Mouse (Mus musculus): ENCODE results near the gene Rab24. TPM values are rescaled to one million over a fixed set of nuclear protein-coding genes. Genes with fewer than 3 reads are reported as not detected.

Rab24 gene
- total RNA-seq, 2 experiments from 2014 or later, result 74.3 to 77.8 TPM

DNA sequence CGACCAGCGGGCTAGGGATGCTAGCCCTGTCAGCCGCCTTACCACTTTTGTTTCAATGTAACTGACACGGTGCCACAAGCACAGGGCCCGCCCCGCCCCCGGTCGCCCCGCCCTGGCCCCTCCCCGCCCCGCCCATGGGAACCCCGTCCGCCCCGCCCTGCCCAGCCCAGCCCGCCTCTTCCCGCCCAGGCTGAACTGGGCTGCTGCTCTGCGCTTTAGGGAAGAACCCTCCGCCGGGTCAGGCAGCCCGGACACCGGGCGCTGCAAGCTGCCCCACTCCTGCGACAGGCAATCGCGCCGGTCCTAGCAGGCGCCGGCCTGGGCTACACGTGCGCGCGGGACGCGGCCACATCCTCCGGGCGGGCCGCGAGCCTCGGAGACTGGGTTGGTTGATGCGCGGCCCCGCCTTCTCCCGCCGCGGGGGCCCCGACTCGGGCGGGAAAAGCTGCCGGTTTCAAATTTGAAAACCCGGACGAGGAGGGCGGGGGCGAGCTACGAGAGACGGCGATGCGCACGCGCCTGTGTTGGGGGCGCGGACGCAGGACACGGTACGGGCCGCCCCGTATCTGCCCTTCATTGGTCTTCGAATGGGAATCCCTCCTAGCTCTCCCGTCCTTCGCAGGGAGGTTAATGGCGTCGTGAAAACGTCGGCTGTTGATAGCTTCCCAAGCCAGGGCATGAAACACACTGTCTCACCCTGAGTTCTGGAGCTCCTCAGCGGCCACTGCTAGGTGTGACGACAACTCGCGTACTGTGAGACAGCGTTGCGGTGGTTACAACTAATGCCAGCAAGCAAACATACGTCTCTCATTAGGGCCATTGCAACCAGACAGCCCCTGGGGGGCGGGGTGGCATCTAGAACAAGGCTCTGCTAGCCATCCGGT is 8.2 kb upstream of the Rab24 start, which contains the start of gene Mxd3:
Gene Mxd3, minus strand, starts transcription at position 141 of the 884 bp plus-strand sequence.
- DNase-seq (ENCODE audit: low spot score in 2 of 2), result peak; percentile 81 to 83

DNA sequence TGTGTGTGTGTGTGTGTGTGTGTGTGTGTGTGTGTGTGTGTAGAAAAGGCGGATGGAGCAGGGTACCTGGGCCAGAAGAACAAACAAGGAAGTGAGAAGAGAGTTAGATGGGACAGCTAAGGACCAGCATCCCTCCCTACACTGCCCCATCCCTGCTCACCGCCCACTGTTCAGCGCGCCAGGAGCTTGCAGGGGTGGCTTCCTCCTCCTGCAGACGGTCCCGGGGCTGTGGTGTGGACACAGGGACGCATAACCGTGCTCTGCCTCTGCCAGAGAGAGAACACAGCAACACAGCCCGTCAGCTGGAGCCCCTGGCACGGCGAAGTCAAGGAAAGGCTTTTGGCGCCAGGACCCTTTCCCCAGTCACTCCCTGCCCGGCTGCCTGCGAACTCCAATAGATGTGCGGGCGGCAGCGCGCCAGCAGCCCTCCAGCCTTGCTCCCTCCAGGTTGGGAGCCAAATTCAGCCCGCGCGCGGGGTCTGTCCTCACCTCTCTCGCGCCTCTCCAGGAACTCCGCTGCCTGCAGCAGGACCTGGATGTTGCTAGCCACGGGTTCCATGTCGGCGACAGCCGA is 7.5 kb upstream of the Rab24 start:
- DNase-seq (ENCODE audit: low spot score in 2 of 2), result peak in 1 of 2 experiments; percentile 33

DNA sequence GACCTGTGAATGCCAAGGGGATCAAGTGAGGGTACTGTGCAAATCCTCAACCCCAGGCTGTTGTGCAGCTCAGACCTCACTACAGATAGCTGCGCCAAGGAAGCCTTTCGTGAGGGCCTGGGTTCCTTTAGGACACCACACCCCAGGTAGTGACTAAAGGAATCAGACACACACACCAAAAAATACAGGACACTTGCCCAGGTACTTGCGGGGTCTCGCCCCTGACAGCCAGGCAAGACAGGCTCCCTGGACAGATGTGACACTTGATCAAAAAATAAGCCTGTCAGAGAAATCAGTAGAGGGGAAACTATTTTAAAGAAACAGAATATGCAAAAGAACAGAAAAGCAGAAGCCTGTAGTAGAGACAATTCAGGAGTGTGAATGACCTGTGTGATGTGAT is 6.9 kb upstream of the Rab24 start:
- DNase-seq (ENCODE audit: low spot score in 2 of 2), result no peak

DNA sequence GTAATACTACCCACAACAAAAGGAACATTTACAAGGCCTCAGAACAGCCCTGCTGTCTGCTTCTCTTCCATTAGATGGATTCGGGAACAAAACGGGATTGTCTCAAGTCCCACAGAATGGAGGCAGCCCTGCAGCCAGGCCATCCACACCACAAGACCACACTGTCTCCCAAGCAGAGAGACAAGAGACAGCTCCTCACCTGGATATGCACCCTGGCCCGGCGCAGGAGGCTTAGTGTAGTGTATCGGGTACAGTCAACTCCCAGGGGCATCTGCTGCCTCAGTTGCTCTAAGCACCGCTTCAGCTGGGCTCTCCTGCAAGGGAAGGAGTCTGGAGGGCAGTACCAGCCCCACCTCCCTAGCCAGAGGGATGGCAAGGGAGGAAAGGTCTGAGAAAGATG is 6.4 kb upstream of the Rab24 start:
- no peak for DNase-seq (ENCODE audit: low spot score in 2 of 2)

DNA sequence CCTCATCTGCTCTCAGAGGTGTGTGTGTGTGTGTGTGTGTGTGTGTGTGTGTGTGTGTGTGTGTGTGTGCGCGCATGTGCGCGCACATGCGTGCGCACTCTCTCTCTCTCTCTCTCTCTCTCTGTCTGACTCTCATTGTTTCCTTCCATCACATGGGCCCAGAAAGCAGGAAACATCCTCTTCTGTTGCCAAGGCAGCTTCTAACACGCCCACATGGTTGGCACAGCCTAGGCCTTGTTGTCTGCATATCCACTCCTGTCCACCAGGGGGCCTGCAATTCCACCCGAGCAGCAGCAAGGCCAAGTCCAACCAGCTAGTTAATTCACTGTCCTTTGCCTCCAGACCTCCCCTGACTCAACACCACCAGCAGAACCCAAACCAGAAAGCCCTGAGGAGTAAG is 5.9 kb upstream of the Rab24 start:
- peak; percentile 93 to 95 for DNase-seq (ENCODE audit: low spot score in 2 of 2)

DNA sequence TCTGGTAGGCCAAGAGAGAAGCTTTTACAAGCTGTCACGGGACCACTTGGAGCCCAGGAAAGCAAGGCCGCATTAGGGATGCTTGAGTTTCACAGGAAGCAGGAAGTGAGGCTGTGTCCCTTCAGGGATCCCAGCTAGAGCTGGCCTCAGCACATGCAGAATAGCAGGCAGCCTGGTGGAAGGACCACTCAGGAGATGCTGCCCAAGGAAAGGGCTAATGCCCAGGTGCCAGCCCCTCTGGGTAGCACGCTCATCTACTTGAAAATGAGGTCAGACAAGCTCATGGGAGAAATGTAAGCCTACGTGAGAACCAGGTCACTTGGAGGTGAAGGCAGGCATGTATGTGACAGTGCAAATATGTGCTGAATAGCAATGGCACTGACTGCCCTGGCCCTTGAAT is 5.4 kb upstream of the Rab24 start:
- no peak for DNase-seq (ENCODE audit: low spot score in 2 of 2)

DNA sequence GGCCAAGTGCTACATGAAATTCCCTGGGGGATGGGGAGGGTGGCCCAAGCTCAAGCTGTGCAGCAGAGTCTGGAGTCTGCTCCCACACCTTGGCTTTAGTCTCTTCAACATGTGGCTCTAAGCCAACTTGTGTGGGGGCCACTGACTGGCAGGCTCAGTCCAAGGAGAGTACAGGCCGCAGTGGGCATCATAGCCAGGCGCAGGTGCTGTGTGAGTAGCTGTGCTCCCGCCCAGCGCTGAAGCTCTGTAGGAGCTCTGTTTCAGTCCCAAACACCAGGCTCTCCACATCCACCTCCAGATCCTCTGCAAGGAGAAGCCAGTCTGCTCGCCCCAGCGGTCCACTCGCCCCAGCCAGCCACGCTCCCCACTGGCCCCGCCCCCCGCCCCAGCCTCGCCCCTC is 3.9 kb upstream of the Rab24 start:
- DNase-seq (ENCODE audit: low spot score in 2 of 2), result no peak

DNA sequence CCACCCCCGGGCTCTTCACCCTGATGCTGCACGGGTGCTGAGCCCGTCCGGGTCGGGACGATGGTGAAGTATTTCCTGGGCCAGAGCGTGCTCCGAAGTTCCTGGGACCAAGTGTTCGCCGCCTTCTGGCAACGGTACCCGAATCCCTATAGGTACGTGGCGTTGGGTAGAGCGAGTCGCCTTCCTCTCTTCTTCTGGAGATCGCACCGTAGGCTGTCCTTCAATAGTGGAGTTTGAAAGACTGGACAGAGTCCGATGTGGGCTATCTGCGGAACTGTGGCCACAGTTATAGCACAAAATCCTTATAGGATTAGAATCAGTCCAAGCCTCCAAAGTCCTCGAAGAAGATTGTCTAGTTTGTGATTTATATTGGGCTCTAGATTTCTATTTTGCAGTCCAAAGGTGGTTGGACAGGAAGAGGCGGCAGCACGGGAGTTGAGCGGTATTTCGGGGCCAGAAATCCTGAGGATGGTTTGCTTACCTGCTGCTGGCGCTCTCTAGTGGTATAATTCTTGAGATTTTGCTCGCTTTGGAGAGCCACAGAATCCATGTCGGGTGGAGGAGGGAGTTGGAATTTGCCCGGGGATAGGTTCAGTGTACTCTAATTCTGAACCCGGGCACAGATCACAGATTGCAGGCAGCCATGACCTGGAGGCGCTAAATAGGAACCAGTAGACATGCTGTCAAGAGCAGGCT is 532 bp upstream of the Rab24 start:
- DNase-seq (ENCODE audit: low spot score in 2 of 2), result peak in 1 of 2 experiments; percentile 47

DNA sequence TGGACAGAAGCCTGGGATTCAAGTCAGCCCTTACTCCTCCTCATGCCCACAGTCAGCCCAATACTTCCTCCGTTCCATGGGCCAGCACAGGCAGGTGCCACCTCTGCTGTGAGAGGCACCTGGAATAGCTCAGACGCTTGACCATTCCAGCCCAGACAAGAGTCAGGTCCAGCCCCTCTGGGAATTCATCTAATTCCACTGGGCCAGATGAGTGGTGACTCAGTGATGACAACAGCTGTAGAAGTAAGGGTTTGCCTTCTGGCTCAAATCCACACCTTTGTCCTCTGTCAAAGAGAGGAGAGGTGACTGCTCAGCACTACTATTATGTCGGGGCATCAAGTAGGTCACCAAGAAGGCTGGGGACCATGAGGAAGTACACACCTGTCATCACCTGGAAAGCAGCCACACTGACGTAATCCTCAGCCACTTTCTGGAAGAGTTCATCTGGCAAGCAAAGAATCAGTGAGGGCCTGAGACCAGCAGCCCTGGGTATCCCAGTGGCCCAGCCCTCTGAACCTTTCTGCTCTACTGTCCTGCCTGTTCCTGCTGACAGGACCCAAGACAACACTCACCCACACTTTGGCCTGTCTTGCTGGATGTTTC is 1.7 kb downstream of the Rab24 start, which contains the start of gene Prelid1:
Gene Prelid1, plus strand, starts transcription at position 570 of the 603 bp plus-strand sequence.
- DNase-seq (ENCODE audit: low spot score in 2 of 2), result no peak

DNA sequence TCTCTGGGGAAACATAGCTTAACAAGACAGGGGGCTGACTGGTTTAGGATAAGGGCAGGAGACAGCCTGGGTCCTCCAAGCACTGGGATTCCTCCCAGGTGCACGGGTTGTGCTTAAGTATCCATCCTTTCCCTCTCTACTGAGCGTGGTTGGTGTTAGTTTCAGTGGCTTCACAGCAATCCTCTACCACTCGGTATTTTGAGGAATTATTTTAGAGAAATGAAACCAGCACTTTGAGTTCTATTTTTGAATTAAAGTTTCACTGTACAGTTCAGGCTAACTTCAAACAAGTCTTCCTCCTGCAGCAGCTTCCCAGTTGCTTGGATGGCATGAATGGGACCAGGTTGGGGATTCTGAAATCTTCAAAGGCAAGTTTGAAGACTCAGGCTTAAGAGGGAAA is 3.4 kb downstream of the Rab24 start:
- DNase-seq (ENCODE audit: low spot score in 2 of 2), result no peak

DNA sequence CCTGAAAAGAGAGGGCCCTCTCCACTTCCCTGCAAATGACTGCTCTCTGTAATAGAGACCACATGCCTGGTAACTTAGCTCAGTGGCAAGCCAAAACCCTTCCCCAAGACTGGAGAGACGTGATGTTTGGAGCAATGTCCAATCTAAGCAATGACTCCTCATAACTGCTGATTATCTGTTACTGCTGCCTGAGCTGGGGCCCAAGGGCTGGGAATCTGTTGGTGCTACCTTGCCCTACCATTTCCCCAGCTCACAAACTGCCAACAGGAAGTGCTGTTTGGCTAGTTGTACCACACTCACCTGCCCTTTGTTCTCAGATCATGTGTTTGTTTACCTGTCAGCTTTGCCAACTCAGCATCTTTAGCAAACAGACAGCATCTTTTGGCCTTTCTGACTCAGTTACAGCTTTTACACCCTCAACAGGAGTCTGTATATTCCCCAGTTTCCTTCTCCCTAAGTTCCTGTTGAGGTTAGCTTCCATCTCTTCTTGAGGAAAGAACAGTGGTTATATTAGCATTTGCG is 6.8 kb downstream of the Rab24 start:
- no peak for DNase-seq (ENCODE audit: low spot score in 2 of 2)

DNA sequence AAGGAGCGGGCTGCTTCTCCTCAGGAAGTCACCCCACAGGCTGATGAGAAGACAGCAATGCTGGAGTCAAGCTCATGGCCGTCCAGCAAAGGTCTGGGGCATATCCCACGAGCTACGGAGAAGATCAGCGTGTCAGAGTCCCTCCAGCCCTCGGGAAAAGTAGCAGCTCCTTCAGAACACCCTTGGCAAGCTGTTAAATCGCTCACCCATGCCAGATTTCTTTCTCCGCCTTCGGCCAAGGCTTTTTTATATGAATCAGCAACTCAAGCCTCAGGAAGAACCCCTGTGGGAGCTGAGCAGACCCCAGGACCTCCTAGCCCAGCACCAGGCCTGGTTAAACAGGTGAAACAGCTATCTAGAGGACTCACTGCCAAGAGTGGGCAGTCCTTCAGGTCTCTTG is 8.7 kb downstream of the Rab24 start:
- DNase-seq (ENCODE audit: low spot score in 2 of 2), result no peak

DNA sequence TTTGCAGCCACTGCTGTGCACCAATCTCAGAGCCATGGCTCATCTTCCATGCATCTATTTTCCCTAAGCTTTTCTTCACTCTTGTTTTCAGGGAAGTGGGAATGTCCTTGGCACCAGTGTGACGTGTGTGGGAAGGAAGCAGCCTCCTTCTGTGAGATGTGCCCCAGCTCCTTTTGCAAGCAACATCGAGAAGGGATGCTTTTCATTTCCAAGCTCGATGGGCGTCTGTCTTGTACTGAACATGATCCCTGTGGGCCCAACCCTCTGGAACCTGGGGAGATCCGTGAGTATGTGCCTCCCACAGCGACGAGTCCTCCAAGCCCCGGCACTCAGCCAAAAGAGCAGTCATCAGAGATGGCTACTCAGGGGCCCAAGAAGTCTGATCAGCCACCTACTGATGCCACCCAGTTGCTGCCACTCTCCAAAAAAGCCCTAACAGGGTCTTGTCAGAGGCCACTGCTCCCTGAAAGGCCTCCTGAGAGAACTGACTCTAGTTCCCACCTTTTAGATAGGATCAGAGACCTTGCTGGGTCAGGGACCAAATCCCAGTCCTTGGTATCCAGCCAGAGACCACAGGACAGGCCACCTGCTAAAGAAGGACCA is 9.6 kb downstream of the Rab24 start:
- peak in 1 of 2 experiments; percentile 66 for DNase-seq (ENCODE audit: low spot score in 2 of 2)

DNA sequence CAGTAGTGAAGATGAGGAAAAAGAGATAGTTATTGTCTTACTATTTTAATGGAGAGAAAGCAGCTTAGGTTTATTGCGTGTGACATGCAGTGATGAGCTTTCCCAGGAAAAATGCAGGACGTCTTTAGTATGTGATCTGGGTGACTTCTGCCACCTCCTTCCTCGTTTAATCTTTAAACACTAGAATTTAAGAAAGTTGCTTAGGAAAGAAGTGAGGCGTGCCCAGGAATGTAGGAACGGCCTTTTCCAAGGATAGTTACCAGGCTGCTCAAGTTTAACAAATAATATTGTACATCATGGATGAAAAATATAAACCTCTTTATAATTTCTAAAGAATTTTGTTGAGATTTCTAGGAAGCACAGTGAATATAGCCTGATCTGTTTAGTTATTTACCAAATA is 20.8 kb downstream of the Rab24 start:
- no peak for DNase-seq (ENCODE audit: low spot score in 2 of 2)

DNA sequence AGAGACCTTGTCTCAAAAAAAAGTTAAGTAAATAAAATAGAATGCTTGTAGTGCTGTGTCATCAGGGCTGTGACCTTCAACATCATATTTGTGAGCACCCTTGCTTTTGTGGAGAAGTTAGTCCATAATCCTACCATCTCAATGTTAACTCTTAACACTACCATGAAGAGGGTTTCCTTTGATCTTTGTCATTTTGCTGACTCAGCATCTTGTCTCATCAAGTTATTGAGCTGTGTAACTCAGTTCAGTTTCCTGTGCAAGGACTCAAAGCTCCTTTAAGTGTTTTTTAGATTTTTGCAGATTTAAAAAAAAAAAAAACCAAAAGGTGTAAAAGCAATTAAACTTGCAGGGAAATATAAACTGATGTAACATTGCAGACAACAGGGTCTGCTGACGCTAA is 25.0 kb downstream of the Rab24 start:
- no peak for DNase-seq (ENCODE audit: low spot score in 2 of 2)

DNA sequence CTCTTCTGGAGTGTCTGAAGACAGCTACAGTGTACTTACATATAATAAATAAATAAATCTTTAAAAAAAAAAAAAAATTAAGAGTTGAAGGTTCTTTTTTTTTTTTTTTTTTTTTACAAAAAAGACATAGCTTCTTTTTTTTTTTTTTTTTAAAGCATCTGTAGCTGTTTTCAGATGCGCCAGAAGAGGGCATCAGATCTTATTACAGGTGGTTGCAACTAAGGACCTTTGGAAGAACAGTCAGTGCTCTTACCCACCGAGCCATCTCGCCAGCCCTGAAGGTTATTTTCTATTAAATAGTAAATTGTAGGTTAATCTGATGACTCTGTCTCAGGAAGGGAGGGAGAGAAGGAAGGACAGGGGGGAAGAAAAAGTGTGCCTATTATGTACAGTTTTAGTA is 32.9 kb downstream of the Rab24 start:
- no peak for DNase-seq (ENCODE audit: low spot score in 2 of 2)

DNA sequence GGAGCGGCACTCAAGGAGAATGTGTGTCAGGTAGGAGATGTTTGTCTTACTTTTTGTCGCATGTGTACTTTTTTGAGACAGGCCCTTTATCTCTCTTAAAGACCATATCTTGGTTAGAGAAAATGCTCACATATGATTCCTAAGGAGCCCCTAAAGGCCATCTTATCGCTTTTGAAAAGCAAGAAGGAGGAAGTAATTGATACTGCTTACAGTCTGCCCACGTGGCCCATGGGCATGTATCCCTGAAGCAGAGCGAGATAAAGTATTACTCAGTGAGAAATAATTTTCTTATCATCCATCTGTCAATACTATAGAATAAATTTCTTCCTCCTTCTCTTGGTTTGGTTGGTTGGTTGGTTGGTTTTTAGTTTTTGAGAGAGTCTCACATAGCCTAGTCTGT is 44.1 kb downstream of the Rab24 start:
- DNase-seq (ENCODE audit: low spot score in 2 of 2), result no peak

DNA sequence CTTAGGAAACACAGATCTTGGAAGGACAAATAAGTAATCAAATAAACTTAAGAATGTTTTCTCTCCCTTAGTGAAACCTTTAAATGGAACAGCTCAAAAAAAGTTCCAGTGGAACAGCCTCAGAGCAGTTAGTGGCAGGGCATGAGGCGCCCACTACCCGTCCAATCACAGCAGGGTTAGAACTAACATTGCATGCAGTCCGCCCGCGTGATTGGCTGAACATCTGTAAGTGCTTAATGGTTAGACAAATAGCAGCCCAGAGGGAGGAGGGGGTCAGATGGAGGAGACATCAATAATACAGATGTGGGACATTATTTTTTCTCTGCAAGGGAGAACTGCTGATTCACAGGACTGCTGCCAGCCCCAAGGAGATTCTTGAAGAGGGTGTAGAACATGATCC is 44.5 kb downstream of the Rab24 start:
- DNase-seq (ENCODE audit: low spot score in 2 of 2), result no peak

Data from layer of hippocampus, postnatal 14 days (tissue).